Mouse (Mus musculus) brain, embryonic 14.5 days (tissue): Measurements from ENCODE around the gene Crtc2.

Experiments used
- CTCF ChIP-seq: fragments of 200-500 bp; IDR thresholded peaks from 2 replicates; pipeline ENCODE4 v1.5.1; 2012; ENCODE audit warnings: inconsistent platforms, mild to moderate bottlenecking, moderate library complexity, borderline replicate concordance; ENCODE audit not compliant: insufficient read depth, insufficient read length; ENCODE audit errors: extremely low read depth
- POLR2A ChIP-seq: fragments of 200-500 bp; IDR thresholded peaks from 2 replicates; pipeline ENCODE4 v1.6.1; 2012; ENCODE audit warnings: mild to moderate bottlenecking, inconsistent platforms, borderline replicate concordance; ENCODE audit not compliant: poor library complexity, insufficient read depth, insufficient read length, severe bottlenecking; ENCODE audit errors: extremely low read depth

- TF ChIP-seq POLR2A (0 out of 2 replicates have a peak, but pooled peaks have one; percentile 23), CTCF (no peak)
Observed at GRCm38 (mm10) chr3:90220531-90220951, 33.4 kb upstream of the Crtc2 start.
